Mouse (Mus musculus): ENCODE results near the gene Skap2.

- no peak for TF ChIP-seq CTCF (IDR thresholded peaks at IDR 0.05; ENCODE audit: borderline replicate concordance, control insufficient read depth, extremely low read depth, insufficient read depth, low read length, poor library complexity)
- no peak for TF ChIP-seq POLR2A (IDR thresholded peaks at IDR 0.05; ENCODE audit: control insufficient read depth, extremely low read depth, insufficient read depth, low read length, poor library complexity)
Measured at GRCm38 (mm10) chr6:51977638-51978037, 34.7 kb downstream of the Skap2 start.

All from thymus, adult 2 months (tissue).